Mouse (Mus musculus) CH12.LX (cell line): ENCODE measurements around the gene Pde4dip. TPM values are rescaled to one million over a fixed set of nuclear protein-coding genes. Genes with fewer than 3 reads are reported as not detected.

Experiments
- DNase-seq: peaks from one replicate; pipeline ENCODE4 v3.0.0-alpha.2; 2013; ENCODE audit errors: extremely low read depth
- H3K27ac ChIP-seq: 2 replicates; pipeline ENCODE4 v1.5.1; 2012; ENCODE audit warnings: low read depth, mild to moderate bottlenecking, control low read depth, moderate library complexity; ENCODE audit not compliant: insufficient read depth
- H3K27me3 ChIP-seq: replicated peaks from 2 replicates; pipeline ENCODE3; 2012; ENCODE audit warnings: inconsistent platforms
- H3K36me3 ChIP-seq, 2 experiments: replicated peaks in 1 of 2; 2 replicates each; pipeline versions ENCODE3 to v1.6.1; 2012; ENCODE audit warnings: inconsistent platforms in 1 of 2, low read length in 1 of 2, mild to moderate bottlenecking in 1 of 2, mixed read lengths in 1 of 2, moderate library complexity in 1 of 2; ENCODE audit not compliant: control insufficient read depth in 1 of 2, insufficient read depth in 1 of 2
- H3K4me1 ChIP-seq, 2 experiments: 2 replicates each; pipeline ENCODE4 v1.6.1; 2012; ENCODE audit warnings: inconsistent platforms in 1 of 2, moderate library complexity in 1 of 2; ENCODE audit not compliant: insufficient read depth in 2 of 2, control insufficient read depth in 1 of 2
- H3K4me2 ChIP-seq: 2 replicates; pipeline ENCODE4 v1.6.1; 2012; ENCODE audit warnings: low read depth, mild to moderate bottlenecking, control low read depth; ENCODE audit not compliant: poor library complexity, insufficient read depth, severe bottlenecking
- H3K4me3 ChIP-seq, 3 experiments: fragments of 150-350 bp in 1 of 3; sonication (generic) in 1 of 3; replicated peaks in 1 of 3; 2 replicates each; pipeline versions ENCODE3 to v1.5.1; 2011 to 2012; ENCODE audit warnings: low read depth in 2 of 3, low read length in 2 of 3, mild to moderate bottlenecking in 2 of 3, moderate library complexity in 2 of 3, control low read depth in 1 of 3, improper control_type of control experiment in 1 of 3, inconsistent platforms in 1 of 3, mixed read lengths in 1 of 3; ENCODE audit not compliant: poor library complexity in 1 of 3
- H3K79me2 ChIP-seq: replicated peaks from 2 replicates; pipeline ENCODE4 v1.6.1; 2012; ENCODE audit warnings: mild to moderate bottlenecking, moderate library complexity; ENCODE audit not compliant: control insufficient read depth, poor library complexity, insufficient read depth, severe bottlenecking; ENCODE audit errors: extremely low read depth
- H3K9ac ChIP-seq: 2 replicates; pipeline ENCODE4 v1.6.1; 2012; ENCODE audit warnings: low read depth, mild to moderate bottlenecking, control low read depth, moderate library complexity; ENCODE audit not compliant: insufficient read depth
- H3K9me3 ChIP-seq: replicated peaks from 2 replicates; pipeline ENCODE3; 2012; ENCODE audit warnings: low read length, inconsistent platforms, mixed read lengths
- CHD2 ChIP-seq: IDR thresholded peaks from 2 replicates; pipeline ENCODE4 v1.6.1; 2011; ENCODE audit warnings: low read length, improper control_type of control experiment
- ELF1 ChIP-seq: IDR thresholded peaks from 2 replicates; pipeline ENCODE4 v1.6.1; 2014; ENCODE audit warnings: low read depth, mild to moderate bottlenecking, inconsistent platforms, low read length, improper control_type of control experiment
- EP300 ChIP-seq: IDR thresholded peaks from 2 replicates; pipeline ENCODE4 v1.6.1; 2011; ENCODE audit warnings: low read length, improper control_type of control experiment
- ETS1 ChIP-seq: conservative IDR thresholded peaks from 2 replicates; pipeline ENCODE4 v1.6.1; 2012; ENCODE audit warnings: low read depth, mild to moderate bottlenecking, inconsistent platforms, low read length, improper control_type of control experiment, moderate library complexity
- GABPA ChIP-seq: IDR thresholded peaks from 2 replicates; pipeline ENCODE4 v1.6.1; 2012; ENCODE audit warnings: low read depth, low read length, improper control_type of control experiment, inconsistent platforms; ENCODE audit not compliant: insufficient replicate concordance
- HCFC1 ChIP-seq: IDR thresholded peaks from 2 replicates; pipeline ENCODE4 v1.6.1; 2012; ENCODE audit warnings: low read depth, mild to moderate bottlenecking, inconsistent platforms, low read length, improper control_type of control experiment
- IRF4 ChIP-seq: IDR thresholded peaks from 2 replicates; pipeline ENCODE4 v1.6.1; 2014; ENCODE audit warnings: low read depth, mild to moderate bottlenecking, inconsistent platforms, low read length, improper control_type of control experiment
- MAX ChIP-seq: IDR thresholded peaks from 2 replicates; pipeline ENCODE4 v1.6.1; 2011; ENCODE audit warnings: low read length, improper control_type of control experiment
- MAZ ChIP-seq: IDR thresholded peaks from 2 replicates; pipeline ENCODE4 v1.6.1; 2012; ENCODE audit warnings: low read depth, mild to moderate bottlenecking, inconsistent platforms, low read length, improper control_type of control experiment, moderate library complexity
- MEF2A ChIP-seq: IDR thresholded peaks from 2 replicates; pipeline ENCODE4 v1.6.1; 2014; ENCODE audit warnings: low read depth, mild to moderate bottlenecking, inconsistent platforms, low read length, improper control_type of control experiment, borderline replicate concordance
- MXI1 ChIP-seq: IDR thresholded peaks from 2 replicates; pipeline ENCODE4 v1.6.1; 2011; ENCODE audit warnings: mild to moderate bottlenecking, low read depth, low read length, improper control_type of control experiment
- MYC ChIP-seq: IDR thresholded peaks from 2 replicates; pipeline ENCODE4 v1.6.1; 2011; ENCODE audit warnings: low read depth, mild to moderate bottlenecking, improper control_type of control experiment, low read length
- RCOR1 ChIP-seq: conservative IDR thresholded peaks from 2 replicates; pipeline ENCODE4 v1.6.1; 2012; ENCODE audit warnings: low read depth, mild to moderate bottlenecking, inconsistent platforms, low read length, improper control_type of control experiment
- SIN3A ChIP-seq: IDR thresholded peaks from 2 replicates; pipeline ENCODE4 v1.6.1; 2012; ENCODE audit warnings: low read length, improper control_type of control experiment, inconsistent platforms
- USF1 ChIP-seq: IDR thresholded peaks from 2 replicates; pipeline ENCODE4 v1.6.1; 2014; ENCODE audit warnings: low read depth, mild to moderate bottlenecking, inconsistent platforms, low read length, improper control_type of control experiment
- ZKSCAN1 ChIP-seq: IDR thresholded peaks from 2 replicates; pipeline ENCODE4 v1.6.1; 2012; ENCODE audit warnings: low read depth, inconsistent platforms, low read length, improper control_type of control experiment, borderline replicate concordance
- ZMIZ1 ChIP-seq: IDR thresholded peaks from 2 replicates; pipeline ENCODE4 v1.6.1; 2012; ENCODE audit warnings: low read depth, mild to moderate bottlenecking, inconsistent platforms, low read length, improper control_type of control experiment
- dilution Hi-C: fragments of 300-500 bp; cut with MboI; formaldehyde crosslinking; loops from 2 replicates; pipeline ENCODE4 v1.14.3; 2020; ENCODE audit warnings: low sequenced_read_pairs; ENCODE audit not compliant: extremely low pct_unique_long_range_greater_than_20kb, extremely low pct_ligation_motif_present
- in situ Hi-C: fragments of 300-500 bp; cut with MboI; formaldehyde crosslinking; loops from 3 replicates; pipeline ENCODE4 v1.14.3; 2019; ENCODE audit warnings: low sequenced_read_pairs, low pct_ligation_motif_present, low pct_unique_long_range_greater_than_20kb, mixed read lengths
- polyA plus RNA-seq: library from polyadenylated mRNA; unstranded; fragments of >175 nt; gene quantifications from 2 replicates; pipeline ENCODE4 v1.2.1, GENCODE M21; 2012; ENCODE audit warnings: low read depth; ENCODE audit not compliant: insufficient read length
- total RNA-seq, 2 experiments: library from RNA; depleted of rRNA; stranded (reverse); fragments of 300-350 nt in 1 of 2; fragments of >200 nt in 1 of 2; gene quantifications; 2 replicates each; pipeline ENCODE4 v1.2.3; 2012 to 2014

Pde4dip gene
- total and polyA plus RNA-seq, 3 experiments, result 12.4 to 21.7 (median 15.2) TPM

- Histone ChIP-seq H3K4me2 (no peak overlapping the region), H3K36me3 (peaks cover 0 to 62% of the 10 kb centered on the region in 2 experiments), H3K4me3 (no peak overlapping the region), H3K27ac (no peak overlapping the region), H3K27me3 (no peaks in the 10 kb centered on the region), H3K9me3 (no peaks in the 10 kb centered on the region), H3K79me2 (no peaks in the 10 kb centered on the region), H3K4me1 (peaks cover 5 to 7% of the 10 kb centered on the region in 2 experiments), H3K9ac (no peak overlapping the region)
- TF ChIP-seq GABPA (no peak), MYC (no peak), RCOR1 (no peak), USF1 (no peak), MXI1 (no peak), ZKSCAN1 (no peak), ELF1 (no peak), IRF4 (no peak), EP300 (no peak), MEF2A (no peak), MAZ (no peak)
- no peak for DNase-seq
- in situ Hi-C loops, result no loop called here
- dilution Hi-C loops, result no loop called here
These were observed 222.4 kb downstream of the Pde4dip start for GRCm38 (mm10) chr3:97666154-97666553.

GRCm38 (mm10) chr3:97665525-97665924 lies 223.0 kb downstream of the Pde4dip start:
- no peaks in the 10 kb centered on the region for H3K79me2 ChIP-seq
- H3K4me2 ChIP-seq, result no peak overlapping the region
- H3K36me3 ChIP-seq, result peaks cover 0 to 58% of the 10 kb centered on the region in 2 experiments
- H3K4me1 ChIP-seq, result peaks cover 5 to 14% of the 10 kb centered on the region in 2 experiments
- in situ Hi-C loops, result no loop called here
- dilution Hi-C loops, result no loop called here
- no peaks in the 10 kb centered on the region for H3K27me3 ChIP-seq
- H3K4me3 ChIP-seq, result no peak overlapping the region
- TF ChIP-seq MYC, result no peak
- no peak for TF ChIP-seq RCOR1
- no peak for TF ChIP-seq HCFC1
- TF ChIP-seq CHD2, result no peak
- no peak for TF ChIP-seq SIN3A
- no peak for TF ChIP-seq ZMIZ1
- TF ChIP-seq ETS1, result no peak
- TF ChIP-seq ZKSCAN1, result no peak
- no peak for TF ChIP-seq MAZ
- no peak for TF ChIP-seq MEF2A
- TF ChIP-seq MAX, result no peak
- no peak for DNase-seq
- no peak overlapping the region for H3K9ac ChIP-seq
- H3K27ac ChIP-seq, result no peak overlapping the region
- no peaks in the 10 kb centered on the region for H3K9me3 ChIP-seq
